Mouse (Mus musculus) neural tube, postnatal 0 days (tissue): Measurements from ENCODE around the gene Frmd3. TPM values are rescaled to one million over a fixed set of nuclear protein-coding genes. Genes with fewer than 3 reads are reported as not detected.

ENCODE experiments used
- polyA plus RNA-seq: library from polyadenylated mRNA; unstranded; fragments of >200 nt; fragmentation: Nextera tagmentation; extraction: Ambion mirVana; gene quantifications from 2 replicates; pipeline ENCODE4 v1.2.1, GENCODE M21; 2015

The Frmd3 gene
- 27.1 and 27.6 TPM in 2 replicates for polyA plus RNA-seq

DNA sequence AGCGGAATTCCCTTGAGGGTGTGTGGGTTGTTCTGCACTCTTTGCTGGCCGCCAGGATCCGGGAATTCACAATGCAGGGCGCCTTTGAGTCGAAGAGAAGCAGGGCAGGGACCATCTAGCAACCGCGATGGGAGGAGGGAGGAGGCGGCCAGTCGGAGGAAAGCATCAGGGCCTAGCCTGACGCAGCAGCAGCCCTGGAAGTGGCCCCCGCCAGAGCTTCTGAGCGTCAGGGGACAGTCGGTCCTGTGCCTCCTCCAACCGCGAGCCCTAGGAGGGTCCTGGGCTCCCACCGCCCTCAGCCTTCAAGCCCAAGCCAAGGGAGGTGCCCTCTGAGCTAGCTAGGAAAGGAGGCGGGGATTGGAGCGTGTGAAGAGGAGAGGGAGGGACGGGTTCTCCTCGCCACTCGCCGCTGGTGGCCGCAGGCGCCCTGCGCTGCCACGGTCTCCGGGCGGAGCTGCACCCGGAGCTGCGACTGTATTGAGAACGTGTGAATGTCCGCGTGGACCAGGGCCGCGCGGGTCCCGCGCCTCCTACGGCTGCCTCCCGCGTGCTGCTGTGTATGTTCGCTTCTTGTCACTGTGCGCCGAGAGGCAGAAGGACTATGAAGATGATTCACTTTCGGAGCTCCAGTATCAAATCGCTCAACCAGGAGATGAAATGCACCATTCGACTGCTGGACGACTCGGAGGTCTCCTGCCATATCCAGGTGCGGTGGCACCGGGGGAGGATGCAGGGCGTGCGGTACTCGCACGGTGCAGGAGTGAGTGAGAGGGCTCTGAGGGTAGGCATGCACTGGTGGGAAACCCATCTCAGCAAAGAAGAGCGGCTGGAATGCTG, at the start of gene Frmd3:
TSS of gene Frmd3 (plus strand) at position 232 of the 837 bp plus-strand sequence.

DNA sequence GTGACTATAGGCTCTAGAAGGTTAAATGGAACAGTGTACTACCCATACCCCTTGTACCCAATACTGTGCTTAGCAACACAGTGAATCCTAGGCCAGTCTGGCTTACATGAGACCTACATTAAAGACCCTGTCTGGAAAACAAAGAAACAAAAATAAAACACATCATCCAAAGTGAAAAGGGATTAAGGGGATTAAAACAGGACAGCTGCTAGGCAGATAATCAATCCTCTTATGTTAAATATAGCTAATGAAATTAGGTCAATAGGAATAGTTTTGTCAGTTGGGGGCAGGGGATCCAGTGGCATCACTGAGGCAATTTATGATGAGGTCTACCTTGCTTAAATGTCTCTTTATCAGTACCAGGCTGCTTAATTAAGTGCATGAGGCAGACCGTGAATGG, 228.9 kb downstream of the Frmd3 start, which contains the start of gene Kdm4c:
TSS of gene Kdm4c (plus strand) at position 322 of the 400 bp plus-strand sequence.

Other genes with a start within 250 kb of the Frmd3 start
- gene Rasef, start 222.4 kb upstream of the Frmd3 start, polyA plus RNA-seq: 0.71 and 0.83 TPM in 2 replicates
- gene Gm11758, start 137.2 kb upstream of the Frmd3 start, polyA plus RNA-seq: not detected in 2 replicates
- not detected in 2 replicates for gene Gm11757, start 122.3 kb upstream of the Frmd3 start, polyA plus RNA-seq
- not detected in 2 replicates for gene Gm13871, start 107.5 kb upstream of the Frmd3 start, polyA plus RNA-seq
- not detected in 2 replicates for gene Gm11756, start 92.7 kb upstream of the Frmd3 start, polyA plus RNA-seq
- gene 2310002L09Rik, start 62.6 kb upstream of the Frmd3 start, polyA plus RNA-seq: 0.22 TPM in 1 of 2 replicates, not detected in the other
- 10.2 and 11.1 TPM in 2 replicates for gene Kdm4c, start 229.1 kb downstream of the Frmd3 start, polyA plus RNA-seq